Mouse (Mus musculus) erythroid progenitor cell, adult 5-6 weeks (primary cell): ENCODE measurements around the gene Ypel5. TPM values are rescaled to one million over a fixed set of nuclear protein-coding genes. Genes with fewer than 3 reads are reported as not detected.

Experiments used
- ATAC-seq: replicated peaks from 2 replicates; pipeline ENCODE4 v1.8.0; 2016; ENCODE audit warnings: moderate number of reproducible peaks, mild to moderate bottlenecking, moderate TSS enrichment, inconsistent platforms; ENCODE audit not compliant: poor library complexity, low FRiP score, severe bottlenecking
- total RNA-seq, 2 experiments: library from RNA; stranded (forward) in 1 of 2; stranded (reverse) in 1 of 2; fragments of 150-400 nt in 1 of 2; fragments of 186-747, 209-891 nt in 1 of 2; gene quantifications; 2 replicates each; pipeline versions ENCODE4 v1.2.3 to v1.2.4; 2015 to 2017; ENCODE audit warnings: low replicate concordance in 2 of 2

The Ypel5 gene
- total RNA-seq (2015; ENCODE audit: low replicate concordance) (109 and 112 TPM in 2 replicates), total RNA-seq (2017; ENCODE audit: low replicate concordance) (92.1 and 145 TPM in 2 replicates)

GRCm38 (mm10) chr17:72836158-72837115 is at the start of gene Ypel5:
Ypel5 (plus strand) TSS chr17:72836453.
- peak; percentile 90 for ATAC-seq

DNA sequence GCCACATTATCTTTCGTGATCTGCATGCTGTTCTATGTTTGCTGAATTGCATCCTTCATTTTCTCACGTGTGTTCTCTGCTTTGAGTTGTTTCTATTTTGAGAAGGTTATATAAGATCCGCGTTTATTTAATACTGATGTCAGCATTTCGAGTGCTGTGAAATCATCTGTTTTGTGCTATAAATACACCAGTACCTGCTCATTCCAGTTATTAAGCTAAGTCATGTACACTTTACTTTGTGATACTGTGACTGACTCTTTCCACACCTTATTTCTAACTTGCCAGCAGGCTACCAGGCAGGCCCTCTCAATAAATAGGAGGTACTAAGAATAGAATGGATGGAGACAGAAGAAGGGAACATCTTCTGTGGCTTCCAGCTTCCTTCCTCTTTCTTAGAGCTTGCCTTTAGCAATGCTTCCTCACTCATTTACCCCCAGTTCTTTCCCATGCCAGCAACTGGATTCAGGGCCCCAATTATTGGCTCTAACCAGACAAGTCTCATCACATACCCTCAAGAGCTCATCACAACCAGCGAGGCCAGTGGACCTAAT is 48.3 kb upstream of the Ypel5 start:
- no peak for ATAC-seq

GRCm38 (mm10) chr17:72793278-72793677 is 43.0 kb upstream of the Ypel5 start:
- ATAC-seq, result no peak

DNA sequence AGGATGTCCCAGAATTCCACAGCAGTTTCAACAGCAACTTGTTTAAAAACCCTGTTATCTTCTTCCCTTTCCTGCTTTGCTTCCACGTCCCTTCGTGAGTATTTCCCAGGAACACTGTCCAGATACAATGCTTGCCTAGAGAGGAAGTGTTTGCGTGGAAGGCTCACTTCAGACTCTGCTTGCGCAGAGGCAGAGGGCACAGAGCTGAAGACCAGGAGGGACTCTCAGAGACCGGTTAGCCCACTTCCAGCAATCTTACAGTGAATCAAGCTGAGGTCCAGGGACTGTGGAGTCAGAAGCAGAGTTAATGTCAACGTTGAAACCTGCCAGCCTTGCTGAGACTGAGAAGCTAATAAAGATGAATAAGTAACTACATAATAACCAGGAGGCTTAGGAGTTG is 41.6 kb upstream of the Ypel5 start:
- no peak for ATAC-seq

GRCm38 (mm10) chr17:72795392-72796047 is 40.7 kb upstream of the Ypel5 start:
- ATAC-seq, result no peak

DNA sequence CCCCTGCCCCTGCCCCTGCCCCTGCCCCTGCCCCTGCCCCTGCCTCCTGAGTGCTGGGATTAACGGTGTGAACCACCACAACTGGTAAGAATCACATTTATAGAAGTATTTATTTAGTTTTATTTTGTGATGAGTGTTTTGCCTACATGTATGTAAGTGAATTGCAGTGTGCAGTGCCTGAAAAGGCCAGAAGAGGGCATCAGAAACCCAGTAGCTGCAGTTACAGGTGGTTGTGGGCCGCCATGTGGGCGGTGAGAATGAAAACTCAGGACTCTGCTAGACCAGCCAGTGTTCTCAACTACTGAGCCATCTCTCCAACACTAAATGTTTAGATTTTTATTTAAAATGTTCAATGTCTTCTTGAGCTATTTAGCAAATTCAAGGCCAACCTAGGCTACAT is 39.7 kb upstream of the Ypel5 start:
- ATAC-seq, result no peak

- ATAC-seq, result peak; percentile 34; the same call in 1 of the 2 replicates
These were observed 38.4 kb upstream of the Ypel5 start for GRCm38 (mm10) chr17:72797867-72798266.

DNA sequence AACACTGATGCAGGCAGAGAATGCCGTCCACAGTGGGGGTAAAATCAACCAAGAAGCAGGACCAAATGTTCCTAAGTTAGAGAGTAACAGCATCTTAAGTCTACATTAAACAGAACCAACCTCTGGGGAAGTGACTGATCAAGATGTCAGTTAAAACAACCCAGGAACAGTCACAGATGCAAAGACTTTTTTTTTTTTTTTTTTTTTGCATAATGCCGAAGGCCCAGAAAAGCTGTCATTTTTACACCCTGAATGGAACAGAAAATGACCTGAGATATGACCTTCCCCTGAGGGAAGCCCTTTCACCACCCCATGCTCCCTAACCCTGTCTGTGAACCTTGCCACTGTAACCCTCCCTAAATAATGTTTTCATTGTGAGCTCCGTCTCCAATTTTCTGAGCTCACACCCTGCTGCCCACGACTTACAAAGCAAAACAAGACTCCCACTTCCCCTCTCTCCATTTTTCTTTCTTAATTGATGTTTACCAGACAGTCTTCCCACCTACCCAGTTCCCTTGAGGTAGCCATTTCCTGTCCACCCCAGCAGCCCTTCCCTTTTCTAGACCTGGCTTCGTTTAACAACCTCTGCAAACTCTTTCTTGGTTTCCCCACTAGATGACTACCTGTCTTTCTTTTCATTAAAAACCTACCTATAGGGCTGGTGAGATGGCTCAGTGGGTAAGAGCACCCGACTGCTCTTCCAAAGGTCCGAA is 26.2 kb upstream of the Ypel5 start:
- ATAC-seq, result no peak

DNA sequence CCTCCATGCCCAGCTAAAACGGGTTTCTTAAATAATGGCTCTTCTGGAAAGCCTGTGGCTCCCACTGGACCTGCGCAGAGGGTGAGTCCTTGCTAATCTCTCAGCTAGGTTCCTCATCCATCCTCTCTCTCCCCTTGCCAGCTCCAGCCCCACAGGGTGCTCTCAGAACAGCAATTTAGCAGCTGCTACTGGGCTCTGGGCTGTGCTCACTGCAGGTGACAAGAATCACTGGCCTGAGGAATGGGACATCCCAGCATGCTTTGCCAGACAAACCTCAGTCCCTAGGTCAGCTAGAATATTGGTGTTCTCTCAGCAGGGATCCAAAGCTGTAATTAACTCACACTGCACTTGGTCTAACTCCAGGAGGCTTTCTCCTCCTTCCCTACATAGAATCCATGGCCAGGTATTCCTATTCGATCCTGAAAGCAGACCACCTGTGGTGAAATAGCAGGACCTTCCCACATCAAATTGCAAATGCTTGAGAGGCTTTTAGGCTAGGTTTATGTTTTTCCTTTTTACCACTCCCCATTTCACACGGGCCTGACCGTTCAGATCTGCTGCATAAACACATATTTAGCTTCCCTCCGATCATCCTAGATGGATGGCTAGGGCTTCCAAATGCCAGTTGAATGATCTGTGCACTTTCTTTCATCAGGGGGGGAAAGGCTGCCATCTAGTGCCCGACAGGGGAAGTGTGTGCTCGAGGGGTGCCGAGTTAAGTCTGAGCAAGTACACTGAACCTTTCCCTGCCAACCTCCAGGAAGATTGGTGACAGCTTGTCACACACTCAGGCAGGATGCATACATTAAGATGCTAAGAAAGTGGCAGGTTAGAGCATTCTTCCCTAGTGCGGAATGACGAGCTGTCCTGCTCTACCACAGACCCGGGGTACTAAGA is 22.6 kb upstream of the Ypel5 start:
- peak; percentile 71 for ATAC-seq

- ATAC-seq, result no peak
These were observed 18.7 kb upstream of the Ypel5 start for GRCm38 (mm10) chr17:72817574-72817973.

GRCm38 (mm10) chr17:72819714-72820113 is 16.5 kb upstream of the Ypel5 start:
- ATAC-seq, result no peak

DNA sequence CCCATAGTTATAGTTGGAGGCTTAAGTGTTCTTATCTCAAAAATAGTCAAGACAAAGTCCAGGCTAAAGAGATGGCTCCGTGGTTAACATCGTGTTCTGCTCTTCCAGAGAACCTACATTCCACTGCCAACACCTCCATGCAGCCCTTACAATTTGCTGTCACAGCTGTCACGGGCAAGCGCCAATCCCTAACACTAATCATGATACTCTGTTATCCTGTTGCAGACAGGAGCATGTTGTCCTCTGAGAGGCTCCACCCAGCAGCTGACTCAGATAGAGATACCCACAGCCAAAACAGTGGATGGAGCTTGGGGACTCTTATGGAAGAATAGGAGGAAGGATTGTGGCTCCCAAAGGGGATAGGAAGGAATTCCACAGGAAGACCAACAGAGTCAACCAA is 15.8 kb upstream of the Ypel5 start:
- ATAC-seq, result no peak

DNA sequence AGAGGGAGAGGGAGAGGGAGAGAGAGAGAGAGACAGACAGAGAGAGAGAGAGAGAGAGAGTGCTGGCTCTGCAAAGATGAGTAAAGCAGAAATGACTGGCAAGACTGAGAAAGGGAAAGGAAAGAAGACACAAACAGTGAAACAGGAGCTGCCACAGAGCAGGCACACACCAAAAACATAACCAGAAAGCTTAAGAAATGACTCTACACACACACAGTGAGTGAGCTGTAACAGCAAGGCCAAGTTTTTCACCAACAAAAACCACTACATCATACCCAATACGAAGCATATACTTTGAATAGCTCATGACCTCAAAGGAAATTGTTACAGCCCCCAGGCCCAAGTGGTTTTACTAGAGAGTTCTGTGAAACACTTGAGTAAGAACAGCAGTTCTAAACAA is 14.3 kb upstream of the Ypel5 start:
- no peak for ATAC-seq

GRCm38 (mm10) chr17:72826916-72827534 is 9.2 kb upstream of the Ypel5 start:
- no peak for ATAC-seq

DNA sequence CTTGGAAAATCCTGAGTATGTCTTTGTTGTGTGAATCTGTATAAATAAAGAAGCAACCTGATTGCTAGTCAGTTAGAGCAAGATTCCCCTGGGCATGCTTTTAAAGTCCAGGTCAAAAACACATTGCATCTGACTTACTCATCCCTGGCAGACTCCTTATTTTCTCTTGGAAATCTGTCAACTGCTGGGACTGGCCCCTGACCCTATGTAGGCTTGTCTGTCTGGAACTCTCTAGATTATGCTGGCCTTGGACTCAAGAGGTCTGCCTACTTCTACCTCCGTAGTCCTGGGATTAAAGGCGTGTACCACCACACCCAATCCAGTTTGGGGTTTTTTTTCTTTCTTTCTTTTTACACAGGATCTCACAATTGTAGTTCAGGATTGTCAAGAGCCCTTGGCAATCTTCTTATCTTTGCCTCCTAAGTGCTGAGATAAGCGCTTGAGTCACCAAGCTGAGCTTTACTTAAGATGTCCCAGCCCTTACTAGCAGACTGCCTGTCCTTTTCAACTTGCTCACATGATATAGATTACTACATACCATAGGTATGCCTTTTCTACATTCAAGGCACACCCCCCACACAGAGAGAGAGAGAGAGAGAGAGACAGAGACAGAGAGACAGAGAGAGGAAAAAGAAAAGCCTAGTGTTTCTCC is 8.1 kb upstream of the Ypel5 start:
- no peak for ATAC-seq

DNA sequence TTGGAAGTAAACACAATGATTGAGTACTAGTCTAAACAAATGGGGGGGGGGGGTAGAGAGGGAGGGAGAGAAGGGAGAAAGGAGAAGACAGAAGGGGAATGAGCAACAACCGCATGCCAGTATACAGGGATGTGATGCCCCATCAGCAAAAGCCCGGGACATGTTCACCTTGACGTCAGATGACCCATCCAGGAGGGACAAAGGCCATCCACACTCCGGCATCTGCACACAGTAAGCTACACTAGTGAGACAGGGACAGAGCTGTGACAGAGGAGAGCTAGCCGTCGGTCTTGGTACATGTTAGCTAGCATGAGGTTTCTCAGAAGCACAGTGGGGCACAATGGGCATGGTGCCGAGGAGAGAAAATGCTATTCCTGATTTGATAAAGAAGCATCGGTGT is 7.6 kb upstream of the Ypel5 start:
- ATAC-seq, result no peak

- ATAC-seq, result peak; percentile 60
These were observed 973 bp downstream of the Ypel5 start for GRCm38 (mm10) chr17:72837140-72837712.
